8 mouse cellular contexts compared by ENCODE assay signal in genomic region chr11:6066176-6066575, GRCm38 (mm10). TPM values are rescaled to one million over a fixed set of nuclear protein-coding genes. Genes with fewer than 3 reads are reported as not detected.
DNase-seq lines count a peak whose midpoint lies in the region; ATAC-seq lines count a peak whose summit lies in the region.

TSS of gene Camk2b (minus strand) at chr11:6066362.

- peak within 1 kb of the TSS; percentile 87 for H3K4me3 ChIP-seq in midbrain, embryonic 15.5 days

- ATAC-seq in midbrain, embryonic 15.5 days (replicated peaks), result no peak

- peaks cover 32% of the 10 kb centered on the region for H3K27me3 ChIP-seq in midbrain, embryonic 15.5 days (replicated peaks)

- H3K4me2 ChIP-seq in midbrain, embryonic 15.5 days, result peak within 1 kb of the TSS; percentile 61

- peak within 1 kb of the TSS; percentile 90 for H3K27ac ChIP-seq in midbrain, embryonic 15.5 days

- DNase-seq in adrenal gland, adult 2 months, result no peak
- no peak for DNase-seq in adrenal gland, postnatal 36 days
- peak; percentile 43 for DNase-seq in right cerebral cortex, adult 18-20 months
- no peak for DNase-seq in right cerebral cortex, postnatal 10 days (ENCODE audit: low spot score in 2 of 2)
- no peak for DNase-seq in layer of hippocampus, postnatal 10 days (ENCODE audit: low spot score in 2 of 2)
- no peak for DNase-seq in urinary bladder, postnatal 4 days (ENCODE audit: low spot score in 2 of 2)
- DNase-seq in spleen, adult 12 weeks (ENCODE audit: low spot score), result no peak

- 13% methylated on average over 6 of the region's 6 CpGs for WGBS in midbrain, embryonic 15.5 days

- H3K4me1 ChIP-seq in midbrain, embryonic 15.5 days, result peaks cover 36% of the 10 kb centered on the region

- H3K36me3 ChIP-seq in midbrain, embryonic 15.5 days (replicated peaks), result no peaks in the 10 kb centered on the region

- H3K9ac ChIP-seq in midbrain, embryonic 15.5 days, result peak within 1 kb of the TSS; percentile 82

- H3K9me3 ChIP-seq in midbrain, embryonic 15.5 days, result no peaks in the 10 kb centered on the region

RNA-seq across cellular contexts. Expression of gene Camk2b, which starts in this region (rescaled TPM):
- 10 to 100 TPM; 11.1 to 16.2 TPM for total RNA-seq in adrenal gland, adult 2 months (2021)
- 10.2 and 12.0 TPM in 2 replicates for polyA plus RNA-seq in adrenal gland, adult 2 months (2012; rRNA removed)
- total RNA-seq in adrenal gland, postnatal 36 days (2021), result 10 to 100 TPM in 1 of 2 experiments, 1 to 10 TPM in 1; 7.8 to 14.5 TPM
- total RNA-seq in layer of hippocampus, postnatal 10 days (2021), result 100 to 1,000 TPM; 808 to 852 TPM
- 134 and 147 TPM in 2 replicates for polyA plus RNA-seq in midbrain, embryonic 15.5 days (2015; fragmentation: Nextera tagmentation; extraction: Ambion mirVana)

Comparison
In these comparisons a context has a peak if more than half of its experiments do, and no peak if none do; other contexts are left out.
1. RNA of gene Camk2b (total RNA-seq): 808 to 852 TPM in layer of hippocampus, postnatal 10 days; 11.1 to 16.2 TPM in adrenal gland, adult 2 months and 7.8 to 14.5 TPM in adrenal gland, postnatal 36 days; every median in the first group is over 10 times any median in the second.
2. RNA of gene Camk2b (polyA plus RNA-seq): 134 to 147 TPM in midbrain, embryonic 15.5 days; 10.2 to 12.0 TPM in adrenal gland, adult 2 months; every median in the first group is over 10 times any median in the second.